Mouse (Mus musculus): ENCODE data around the gene Dpagt1. TPM values are rescaled to one million over a fixed set of nuclear protein-coding genes. Genes with fewer than 3 reads are reported as not detected.

Dpagt1 gene
- total and polyA plus RNA-seq, 3 experiments: 14.9 to 43.5 TPM; not detected in 1

DNA sequence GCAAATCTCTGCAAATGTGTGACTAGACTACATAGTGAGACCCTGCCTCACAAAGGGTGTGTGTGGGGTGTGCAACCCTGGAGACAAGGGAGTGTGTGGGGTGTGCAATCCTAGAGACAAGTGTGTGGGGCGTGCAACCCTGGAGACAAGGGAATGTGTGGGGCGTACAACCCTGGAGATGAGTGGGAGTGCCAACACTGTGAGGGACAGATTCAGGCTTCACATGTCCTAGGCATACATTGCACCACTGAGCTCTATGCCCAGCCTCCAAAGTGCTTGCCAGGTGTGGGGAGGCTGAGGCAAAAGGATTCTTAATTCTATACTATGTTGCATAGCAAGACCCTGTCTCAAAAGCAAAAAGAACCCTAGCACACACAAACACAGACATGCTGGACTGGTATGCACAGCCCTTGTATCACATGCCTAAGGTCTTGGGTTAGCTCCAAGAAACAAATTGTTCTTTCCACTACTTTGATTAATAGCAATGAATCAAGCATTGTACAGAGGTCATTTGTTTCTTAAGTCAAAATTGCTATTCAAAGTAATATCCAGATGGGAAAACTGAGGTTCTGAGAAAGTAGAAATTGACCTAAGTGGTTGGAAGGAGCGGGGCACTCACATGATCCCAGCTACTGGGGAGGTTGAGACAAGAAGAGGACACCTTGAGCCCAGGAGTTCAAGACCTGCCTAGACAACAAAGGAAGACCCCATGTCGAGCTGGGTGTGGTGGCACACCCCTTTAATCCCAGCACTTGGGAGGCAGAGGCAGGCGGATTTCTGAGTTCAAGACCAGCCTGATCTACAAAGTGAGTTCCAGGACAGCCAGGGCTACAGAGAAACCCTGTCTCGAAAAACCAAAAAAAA lies 20.0 kb downstream of the Dpagt1 start:
- Histone ChIP-seq H3K4me3 (ENCODE audit: control insufficient read depth in 1 of 2, insufficient read depth in 1 of 2, low read depth in 2 of 2, low read length in 2 of 2) (no peak overlapping the region), H3K79me2 (ENCODE audit: control insufficient read depth, insufficient read depth, low read length, poor library complexity) (peaks cover 19% of the 10 kb centered on the region), H3K27ac (ENCODE audit: control insufficient read depth, low read depth, low read length) (no peak overlapping the region), H3K9ac (ENCODE audit: control insufficient read depth, low read depth, low read length, poor library complexity, severe bottlenecking) (no peak overlapping the region), H3K27me3 (ENCODE audit: control insufficient read depth in 1 of 2, insufficient read depth in 2 of 2, low read length in 2 of 2) (no peaks in the 10 kb centered on the region), H3K36me3 (ENCODE audit: control insufficient read depth in 1 of 2, insufficient read depth in 2 of 2, low read length in 2 of 2) (peaks cover 6 to 27% of the 10 kb centered on the region in 2 experiments), H3K9me3 (replicated peaks; ENCODE audit: insufficient read depth, low read length) (no peaks in the 10 kb centered on the region), H3K4me1 (ENCODE audit: control insufficient read depth in 1 of 2, insufficient read depth in 2 of 2, low read length in 2 of 2) (peaks cover 8 to 23% of the 10 kb centered on the region in 2 experiments)
- no peak for DNase-seq (ENCODE audit: low read depth, low spot score)
- TF ChIP-seq UBTF (IDR thresholded peaks at IDR 0.05; ENCODE audit: borderline replicate concordance, insufficient read depth, low read depth, low read length): no peak
- no peak for TF ChIP-seq USF1 (IDR thresholded peaks at IDR 0.05; ENCODE audit: low read depth, low read length)
- TF ChIP-seq MYC (IDR thresholded peaks at IDR 0.05; ENCODE audit: low read depth, low read length): no peak
- no peak for TF ChIP-seq SMC3 (IDR thresholded peaks at IDR 0.05; ENCODE audit: low read depth, low read length)
- no peak for TF ChIP-seq GABPA (IDR thresholded peaks at IDR 0.05; ENCODE audit: low read depth, low read length)

DNA sequence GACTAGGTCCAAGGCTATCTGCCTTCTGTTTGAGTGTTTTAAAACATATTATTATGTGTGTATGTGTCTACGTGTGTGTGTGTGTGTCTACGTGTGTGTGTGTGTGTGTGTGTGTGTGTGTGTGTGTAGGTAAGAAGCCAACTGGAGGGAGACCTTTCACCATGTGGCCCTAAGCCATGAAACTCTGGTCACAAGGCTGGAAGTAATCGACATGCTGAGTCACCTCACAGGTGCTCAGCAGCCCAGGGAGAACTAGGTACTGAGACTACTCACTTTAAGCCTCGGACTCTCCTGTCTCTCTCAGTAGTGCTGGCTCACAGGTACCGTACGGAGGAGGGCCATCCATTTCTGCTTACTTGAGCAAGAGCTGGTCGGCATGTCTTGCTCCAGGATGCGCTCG lies 21.3 kb downstream of the Dpagt1 start:
- Histone ChIP-seq H3K36me3 (ENCODE audit: control insufficient read depth in 1 of 2, insufficient read depth in 2 of 2, low read length in 2 of 2) (peaks cover 9 to 13% of the 10 kb centered on the region in 2 experiments), H3K27me3 (ENCODE audit: control insufficient read depth in 1 of 2, insufficient read depth in 2 of 2, low read length in 2 of 2) (no peaks in the 10 kb centered on the region), H3K9ac (ENCODE audit: control insufficient read depth, low read depth, low read length, poor library complexity, severe bottlenecking) (no peak overlapping the region), H3K9me3 (replicated peaks; ENCODE audit: insufficient read depth, low read length) (no peaks in the 10 kb centered on the region), H3K4me1 (ENCODE audit: control insufficient read depth in 1 of 2, insufficient read depth in 2 of 2, low read length in 2 of 2) (peaks cover 5 to 11% of the 10 kb centered on the region in 2 experiments), H3K4me3 (ENCODE audit: control insufficient read depth in 1 of 2, insufficient read depth in 1 of 2, low read depth in 2 of 2, low read length in 2 of 2) (no peak overlapping the region), H3K79me2 (ENCODE audit: control insufficient read depth, insufficient read depth, low read length, poor library complexity) (peaks cover 6% of the 10 kb centered on the region), H3K27ac (ENCODE audit: control insufficient read depth, low read depth, low read length) (no peak overlapping the region)
- no peak for DNase-seq (ENCODE audit: low read depth, low spot score)
- TF ChIP-seq MXI1 (IDR thresholded peaks at IDR 0.05; ENCODE audit: low read depth, low read length): no peak
- TF ChIP-seq TCF12 (IDR thresholded peaks at IDR 0.05; ENCODE audit: low read depth, low read length): no peak
- TF ChIP-seq BHLHE40 (IDR thresholded peaks at IDR 0.05; ENCODE audit: borderline replicate concordance, low read depth, low read length): no peak
- TF ChIP-seq TBP (IDR thresholded peaks at IDR 0.05; ENCODE audit: low read depth, low read length): no peak
- no peak for TF ChIP-seq ZMIZ1 (IDR thresholded peaks at IDR 0.05; ENCODE audit: low read depth, low read length)
- no peak for TF ChIP-seq SIN3A (IDR thresholded peaks at IDR 0.05; ENCODE audit: low read length)
- TF ChIP-seq POLR2AphosphoS2 (IDR thresholded peaks at IDR 0.05; ENCODE audit: low read length): no peak
- TF ChIP-seq MYB (IDR thresholded peaks at IDR 0.05; ENCODE audit: low read depth, low read length): no peak
- no peak for TF ChIP-seq SMC3 (IDR thresholded peaks at IDR 0.05; ENCODE audit: low read depth, low read length)
- TF ChIP-seq ELF1 (IDR thresholded peaks at IDR 0.05; ENCODE audit: low read depth, low read length): no peak
- TF ChIP-seq CTCF (IDR thresholded peaks at IDR 0.05 in 2 of 3, conservative IDR thresholded peaks at IDR 0.05 in 1 of 3; ENCODE audit: control insufficient read depth in 1 of 3, insufficient read depth in 1 of 3, low read depth in 2 of 3, low read length in 3 of 3, poor library complexity in 1 of 3, severe bottlenecking in 1 of 3): no peak
- no peak for TF ChIP-seq ZNF384 (IDR thresholded peaks at IDR 0.05; ENCODE audit: low read depth, low read length)
- no peak for TF ChIP-seq GABPA (IDR thresholded peaks at IDR 0.05; ENCODE audit: low read depth, low read length)
- TF ChIP-seq MYC (IDR thresholded peaks at IDR 0.05; ENCODE audit: low read depth, low read length): no peak
